Mouse (Mus musculus): ENCODE measurements around the gene Klhl4.

Gene Klhl4

DNA sequence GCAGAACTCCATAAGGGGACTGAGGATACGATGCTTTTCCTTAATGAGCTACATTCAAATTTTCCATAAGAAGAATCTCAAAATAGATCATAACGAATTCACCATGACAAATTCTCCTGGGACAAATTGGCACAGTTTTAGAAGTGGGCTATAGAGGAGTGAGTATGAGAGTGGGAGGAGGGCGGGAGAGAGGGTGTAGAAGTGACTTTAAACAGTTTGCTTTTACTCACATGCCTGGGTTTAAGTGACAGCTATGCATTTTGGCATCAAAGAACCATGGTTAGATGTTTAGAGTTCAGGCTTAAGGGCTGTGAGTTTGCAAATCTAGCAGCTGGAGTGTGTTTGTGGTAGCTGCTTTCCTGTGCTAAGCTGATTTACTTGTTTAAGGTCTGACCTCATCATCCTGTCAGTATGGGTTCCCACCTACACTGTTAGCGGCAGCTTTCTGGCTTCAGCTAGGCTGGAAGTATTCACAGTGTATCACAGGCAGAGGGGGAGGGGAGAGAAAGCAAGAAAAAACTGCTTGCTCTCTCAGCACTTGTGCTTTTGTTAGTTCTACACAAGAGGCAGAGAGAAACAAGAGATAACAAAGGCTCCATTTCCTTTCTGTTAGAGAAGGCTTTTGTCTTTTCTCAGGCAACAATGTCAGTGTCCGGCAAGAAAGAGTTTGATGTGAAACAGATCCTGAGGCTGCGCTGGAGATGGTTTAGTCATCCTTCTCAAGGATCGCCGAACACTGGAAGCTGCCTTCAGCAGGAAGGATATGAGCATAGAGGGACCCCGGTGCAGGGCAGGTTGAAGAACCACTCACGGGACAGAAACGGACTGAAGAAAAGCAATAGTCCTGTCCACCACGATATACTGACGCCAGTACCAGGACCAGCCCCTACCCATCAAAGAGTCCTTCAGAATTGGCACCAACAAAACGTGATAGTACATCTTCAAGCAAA, at the start of gene Klhl4:
Gene Klhl4 (plus strand): TSS at position 552 of the 950 bp plus-strand sequence.
- peak; percentile 12 for DNase-seq

DNA sequence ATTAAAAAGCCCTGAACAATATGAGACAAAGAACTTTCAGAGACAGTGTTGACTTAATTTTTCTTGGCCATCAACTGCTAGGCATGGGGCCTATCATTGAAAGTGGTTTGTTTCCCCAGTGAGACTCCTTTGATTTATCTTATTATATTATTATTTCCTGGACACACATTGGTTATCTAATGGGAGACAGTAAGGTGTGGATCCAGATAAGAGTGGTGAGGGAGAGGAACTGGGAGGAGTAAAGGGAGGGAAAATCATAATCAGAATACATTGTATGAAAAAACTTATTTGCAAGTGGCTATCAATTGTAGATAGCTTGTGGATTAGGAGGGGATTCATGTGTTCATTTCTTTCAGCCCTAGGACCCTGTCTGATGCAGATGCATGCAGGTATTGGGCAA, 10.0 kb downstream of the Klhl4 start:
- no peak for DNase-seq

DNA sequence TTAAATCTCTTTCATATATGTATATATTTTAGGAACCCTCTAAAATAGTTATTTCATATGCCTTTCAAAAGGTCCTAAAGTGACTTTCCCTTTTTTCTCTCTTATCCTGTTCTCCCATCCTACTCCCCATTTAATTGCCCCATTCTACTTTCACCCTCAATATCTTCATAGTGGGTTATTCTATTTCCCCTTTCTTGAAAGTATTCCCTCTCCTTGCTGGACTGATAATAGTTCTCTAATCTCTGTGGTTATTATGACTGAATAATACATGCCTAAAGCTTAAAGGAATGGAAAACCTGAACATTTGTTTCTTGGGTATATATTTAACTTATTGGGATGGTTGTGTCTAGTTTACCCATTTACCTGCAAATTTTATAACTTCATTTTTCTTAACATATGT, 12.6 kb downstream of the Klhl4 start:
- DNase-seq = no peak

DNA sequence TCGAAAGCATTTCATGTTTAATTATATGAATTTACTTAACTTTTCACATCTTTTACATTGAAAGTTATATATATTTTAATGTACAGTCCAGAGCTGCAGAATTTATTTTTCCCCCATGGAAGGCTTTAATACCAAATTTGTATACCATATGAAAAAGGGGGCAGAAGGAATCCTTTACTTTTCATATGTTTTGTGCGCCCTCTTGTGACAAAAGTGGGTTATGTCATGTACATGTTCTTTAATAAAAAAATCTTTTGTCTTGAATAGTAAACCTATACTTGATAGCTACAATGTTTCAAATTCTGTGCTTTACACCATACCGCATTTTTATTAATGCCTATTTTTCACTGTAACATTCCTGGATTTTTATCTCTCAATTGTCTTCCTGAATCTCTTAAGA, 84.0 kb downstream of the Klhl4 start:
- DNase-seq = peak; percentile 16

DNA sequence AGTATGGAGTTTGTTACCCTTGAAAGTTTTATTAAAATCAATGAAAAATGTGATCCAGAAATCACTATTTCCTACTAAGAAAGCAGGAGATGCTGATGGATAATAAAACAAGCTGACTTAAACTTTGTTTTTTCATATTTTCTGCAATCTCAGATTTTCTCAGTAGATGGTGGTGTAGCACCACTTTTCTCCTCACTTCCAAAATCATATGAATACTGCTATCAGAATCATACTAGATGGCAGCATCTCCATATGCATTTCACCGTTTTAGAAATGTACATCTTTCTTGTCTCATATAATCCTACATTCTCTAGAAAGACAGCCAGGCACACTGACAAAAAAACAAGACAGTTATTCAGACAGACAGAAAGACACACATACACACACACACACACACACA, 108.2 kb downstream of the Klhl4 start:
- no peak for DNase-seq

All from kidney, adult 9 months (tissue).